Mouse (Mus musculus) midbrain, embryonic 11.5 days (tissue): ENCODE measurements around the gene Fryl. TPM values are rescaled to one million over a fixed set of nuclear protein-coding genes. Genes with fewer than 3 reads are reported as not detected.

Source experiments
- ATAC-seq: fragments of 200-750 bp; cut with Nextera tagmentation; 2 replicates; pipeline ENCODE4 v1.8.0; 2017; ENCODE audit warnings: moderate TSS enrichment, moderate library complexity; ENCODE audit not compliant: low FRiP score
- DNase-seq: peaks from one replicate; pipeline ENCODE4 v3.0.0; 2015; ENCODE audit warnings: low spot score; ENCODE audit errors: missing footprints
- H3K27ac ChIP-seq: fragments of 300-500 bp; sonication (generic); 2 replicates; pipeline ENCODE4 v1.5.1; 2014; ENCODE audit warnings: low read depth, low read length
- H3K27me3 ChIP-seq: fragments of 300-500 bp; sonication (generic); 2 replicates; pipeline ENCODE4 v1.6.1; 2014; ENCODE audit warnings: mild to moderate bottlenecking, low read length, moderate library complexity, mixed read lengths; ENCODE audit not compliant: control insufficient read depth, insufficient read depth
- H3K36me3 ChIP-seq: fragments of 300-500 bp; sonication (generic); 2 replicates; pipeline ENCODE4 v1.6.1; 2014; ENCODE audit warnings: mild to moderate bottlenecking, low read length, moderate library complexity, mixed read lengths; ENCODE audit not compliant: control insufficient read depth, insufficient read depth
- H3K4me1 ChIP-seq: fragments of 300-500 bp; sonication (generic); 2 replicates; pipeline ENCODE4 v1.6.1; 2014; ENCODE audit warnings: low read length; ENCODE audit not compliant: control insufficient read depth, insufficient read depth
- H3K4me2 ChIP-seq: fragments of 300-500 bp; sonication (generic); 2 replicates; pipeline ENCODE4 v1.6.1; 2014; ENCODE audit warnings: mild to moderate bottlenecking, moderate library complexity
- H3K4me3 ChIP-seq: fragments of 300-500 bp; sonication (generic); 2 replicates; pipeline ENCODE4 v1.5.1; 2014; ENCODE audit warnings: low read depth, low read length
- H3K9ac ChIP-seq: fragments of 300-500 bp; sonication (generic); 2 replicates; pipeline ENCODE4 v1.6.1; 2014; ENCODE audit warnings: low read length
- H3K9me3 ChIP-seq: fragments of 300-500 bp; sonication (generic); 2 replicates; pipeline ENCODE4 v1.6.1; 2016; ENCODE audit warnings: low read length; ENCODE audit not compliant: control insufficient read depth
- WGBS: fragments of 180-500 bp; shearing (Covaris S2); extraction: QIAGEN DNeasy Blood & Tissue Kit; methylation state at CpG from one replicate; pipeline ENCODE4 v1.1.7; 2014; 5-methylcytosine and 5-hydroxymethylcytosine counted together
- polyA plus RNA-seq: library from polyadenylated mRNA; unstranded; fragments of >200 nt; fragmentation: Nextera tagmentation; extraction: Ambion mirVana; gene quantifications from 2 replicates; pipeline ENCODE4 v1.2.1, GENCODE M21; 2014

Fryl gene
- 39.0 and 42.5 TPM in 2 replicates for polyA plus RNA-seq

DNA sequence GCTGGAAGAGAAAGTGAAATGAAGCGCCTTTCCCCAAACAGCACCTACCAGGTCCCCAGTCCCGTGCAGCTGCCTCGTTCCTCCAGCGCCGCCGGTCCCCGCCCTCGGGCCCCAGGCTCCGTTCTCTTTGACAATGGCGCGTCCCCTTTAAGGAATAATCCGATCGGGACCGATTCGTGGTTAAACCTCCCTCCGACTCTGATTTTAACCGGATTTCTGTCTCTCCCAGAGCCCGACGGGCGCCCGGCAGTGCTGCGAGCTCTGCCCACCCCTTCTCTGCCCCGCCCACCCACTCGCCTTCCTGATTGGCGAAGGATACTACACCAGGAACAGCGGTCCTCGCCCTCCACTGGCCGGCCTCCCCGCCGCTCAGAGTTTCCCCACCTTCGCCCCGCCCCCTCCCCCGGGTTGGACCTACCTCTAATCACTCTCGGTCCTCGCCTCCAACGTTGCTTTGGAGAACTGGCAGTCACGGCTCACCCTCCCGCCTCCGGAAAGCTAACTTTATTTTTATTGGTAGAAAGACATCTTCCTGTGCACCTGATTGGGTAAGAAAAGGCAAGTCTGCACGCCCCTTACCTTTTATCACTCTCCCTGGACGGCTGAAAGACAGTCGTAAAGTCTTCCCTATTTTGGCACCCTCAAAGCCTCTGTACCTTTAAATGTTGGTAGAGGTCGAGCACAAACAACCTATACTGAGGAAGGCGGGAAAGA is at the start of gene Fryl:
Gene Fryl (minus strand): TSS at position 268 of the 714 bp plus-strand sequence.
- Histone ChIP-seq H3K4me1 (peaks cover 8% of the 10 kb centered on the region), H3K27ac (peak within 1 kb of the TSS; percentile 94), H3K4me2 (peak within 1 kb of the TSS; percentile 67), H3K4me3 (peak within 1 kb of the TSS; percentile 92), H3K36me3 (no peaks in the 10 kb centered on the region), H3K9me3 (no peaks in the 10 kb centered on the region), H3K27me3 (0 out of 2 replicates have a peak, but pooled peaks cover 2% of the 10 kb centered on the region), H3K9ac (peak within 1 kb of the TSS; percentile 93)
- ATAC-seq (peak; percentile 99), DNase-seq (peak; percentile 99)
- WGBS: under 1% methylated on average over 44 of the region's 44 CpGs

DNA sequence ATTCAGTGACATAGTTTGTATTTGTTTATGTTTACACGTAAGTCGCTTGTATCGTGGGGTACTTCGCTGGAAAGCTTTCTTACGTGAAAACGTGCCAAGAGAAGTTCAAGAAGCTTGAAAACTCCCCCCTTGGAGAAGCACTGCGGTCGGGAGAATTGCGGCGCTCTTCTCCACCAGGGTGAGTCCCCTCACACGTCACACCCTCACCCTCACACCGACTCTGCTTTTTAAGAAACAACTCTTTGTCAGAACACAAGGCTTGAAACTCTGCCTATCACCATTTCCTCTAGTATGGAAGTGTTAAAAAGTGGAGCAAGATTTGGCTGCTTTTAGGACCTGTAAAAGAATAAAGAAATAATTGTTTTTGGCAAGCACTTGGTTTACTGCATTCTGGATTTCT is 48.1 kb upstream of the Fryl start:
- ATAC-seq (no peak), DNase-seq (peak; percentile 77)
- Histone ChIP-seq H3K27ac (no peak overlapping the region), H3K4me3 (no peak overlapping the region), H3K27me3 (no peaks in the 10 kb centered on the region), H3K9me3 (no peaks in the 10 kb centered on the region), H3K9ac (no peak overlapping the region), H3K36me3 (peaks cover 24% of the 10 kb centered on the region), H3K4me2 (no peak overlapping the region), H3K4me1 (no peaks in the 10 kb centered on the region)
- WGBS: 87% methylated on average over 12 of the region's 12 CpGs

DNA sequence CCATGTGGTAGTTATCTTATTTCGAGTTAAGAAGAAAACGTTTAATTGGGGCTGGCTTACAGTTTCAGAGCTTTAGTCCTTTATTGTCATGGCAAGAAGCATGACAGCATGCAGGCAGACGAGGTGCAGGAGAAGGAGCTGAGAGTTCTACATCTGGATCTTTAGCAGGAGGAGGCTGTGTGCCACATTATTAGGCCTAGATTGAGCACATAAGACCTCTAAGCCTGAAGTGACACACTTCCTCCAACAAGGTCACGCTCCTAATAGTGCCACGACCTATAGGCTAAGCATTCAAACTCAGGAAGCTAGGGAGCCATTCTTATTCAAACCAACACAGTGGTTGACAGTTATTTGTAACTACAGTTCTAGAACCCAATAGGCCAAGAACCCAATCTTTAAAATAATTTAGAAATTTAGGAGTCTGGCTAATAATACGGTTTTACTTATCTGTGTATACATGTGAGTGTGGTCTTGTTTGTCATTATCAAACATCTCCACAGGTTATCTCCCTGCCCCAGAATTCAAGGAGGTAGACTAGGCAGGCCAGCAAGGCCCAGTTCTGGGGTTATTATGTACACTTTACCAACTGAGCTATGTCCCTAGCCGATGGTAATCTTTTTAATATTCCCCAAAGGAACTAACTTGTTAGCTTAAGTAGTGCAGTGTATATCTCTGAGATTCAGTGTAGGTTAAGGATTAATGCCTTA is 45.3 kb upstream of the Fryl start:
- ATAC-seq: no peak
- 93% methylated on average over 7 of the region's 7 CpGs for WGBS

DNA sequence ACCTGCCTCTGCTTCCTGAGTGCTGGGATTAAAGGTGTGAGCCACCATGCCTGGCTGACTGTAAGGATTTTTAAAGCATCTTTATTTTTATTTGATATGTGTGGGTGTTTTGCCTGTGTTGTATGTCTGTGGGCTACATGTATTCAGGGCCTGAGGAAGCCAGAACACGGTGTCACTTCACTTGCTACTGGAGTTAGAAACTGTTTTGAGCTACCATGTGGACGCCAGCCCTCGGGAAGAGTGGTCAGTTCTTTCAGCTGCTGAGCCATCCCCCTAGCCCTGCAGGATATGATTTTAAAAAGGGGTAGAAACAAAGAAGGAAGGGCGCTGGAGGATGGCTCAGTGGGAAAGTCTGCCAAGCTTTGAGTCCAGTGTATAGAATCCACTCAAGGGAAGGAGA is 39.5 kb upstream of the Fryl start:
- H3K27ac ChIP-seq: no peak overlapping the region
- no peak overlapping the region for H3K9ac ChIP-seq
- H3K4me2 ChIP-seq: no peak overlapping the region
- no peaks in the 10 kb centered on the region for H3K9me3 ChIP-seq
- no peak overlapping the region for H3K4me3 ChIP-seq
- ATAC-seq (no peak), DNase-seq (no peak)
- 90% methylated on average over 4 of the region's 4 CpGs for WGBS
- peaks cover 5% of the 10 kb centered on the region for H3K4me1 ChIP-seq
- H3K27me3 ChIP-seq: no peaks in the 10 kb centered on the region
- no peaks in the 10 kb centered on the region for H3K36me3 ChIP-seq

More for the DNA sequence above, 45.3 kb upstream of the Fryl start:
- peaks cover 19% of the 10 kb centered on the region for H3K36me3 ChIP-seq
- H3K4me1 ChIP-seq: no peaks in the 10 kb centered on the region
- H3K9ac ChIP-seq: no peak overlapping the region
- no peak overlapping the region for H3K27ac ChIP-seq
- H3K27me3 ChIP-seq: no peaks in the 10 kb centered on the region
- no peaks in the 10 kb centered on the region for H3K9me3 ChIP-seq
- no peak overlapping the region for H3K4me2 ChIP-seq
- DNase-seq: no peak
- H3K4me3 ChIP-seq: no peak overlapping the region

DNA sequence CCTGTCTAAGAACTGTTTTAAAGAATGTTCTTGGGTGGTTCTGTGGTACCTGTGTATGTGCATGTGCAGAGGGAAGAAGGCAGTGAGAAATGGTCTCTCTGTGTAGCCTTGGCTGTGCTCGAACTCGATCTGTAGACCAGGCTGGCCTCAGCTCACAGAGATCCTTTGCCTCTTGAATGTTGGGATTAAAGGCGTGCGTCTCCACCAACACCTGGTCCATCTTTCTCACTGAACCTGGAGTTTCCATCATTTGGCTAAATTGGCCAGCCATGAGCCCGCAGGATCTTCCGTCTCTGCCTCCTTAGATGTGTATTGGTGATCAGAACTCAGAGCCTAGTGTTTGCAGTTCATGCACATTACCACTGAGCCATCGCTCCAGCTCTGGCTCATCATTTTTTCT is 38.6 kb upstream of the Fryl start:
- H3K27ac ChIP-seq: no peak overlapping the region
- H3K27me3 ChIP-seq: no peaks in the 10 kb centered on the region
- WGBS: 96% methylated on average over 7 of the region's 7 CpGs
- no peak overlapping the region for H3K4me3 ChIP-seq
- no peak overlapping the region for H3K4me2 ChIP-seq
- no peak overlapping the region for H3K9ac ChIP-seq
- DNase-seq (peak; percentile 23), ATAC-seq (no peak)
- no peaks in the 10 kb centered on the region for H3K36me3 ChIP-seq
- H3K9me3 ChIP-seq: no peaks in the 10 kb centered on the region
- peaks cover 5% of the 10 kb centered on the region for H3K4me1 ChIP-seq

DNA sequence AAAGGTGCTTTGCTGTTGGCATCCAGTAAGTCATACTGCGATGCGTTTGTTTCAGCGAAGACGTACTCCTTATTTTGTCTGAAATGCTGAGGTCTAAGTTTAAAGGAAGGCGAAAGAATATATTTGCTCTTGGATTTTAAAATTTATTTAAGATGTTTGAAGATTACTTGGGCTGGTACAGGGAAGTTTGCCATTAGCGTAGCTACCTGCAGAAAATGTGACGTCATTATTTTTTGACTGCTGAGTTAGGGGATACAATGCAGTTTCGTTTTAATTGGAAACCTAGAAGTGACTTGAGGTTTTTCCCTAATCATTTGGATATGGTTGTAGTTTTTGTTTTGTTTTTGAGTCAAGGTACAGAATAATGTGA is 37.0 kb upstream of the Fryl start:
- no peaks in the 10 kb centered on the region for H3K27me3 ChIP-seq
- H3K4me1 ChIP-seq: peaks cover 5% of the 10 kb centered on the region
- H3K9me3 ChIP-seq: no peaks in the 10 kb centered on the region
- DNase-seq (no peak), ATAC-seq (no peak)
- no peaks in the 10 kb centered on the region for H3K36me3 ChIP-seq
- peak overlapping the region; percentile 85 for H3K9ac ChIP-seq
- peak overlapping the region; percentile 70 for H3K4me3 ChIP-seq
- 18% methylated on average over 8 of the region's 8 CpGs for WGBS
- peak overlapping the region; percentile 78 for H3K4me2 ChIP-seq
- H3K27ac ChIP-seq: no peak overlapping the region

DNA sequence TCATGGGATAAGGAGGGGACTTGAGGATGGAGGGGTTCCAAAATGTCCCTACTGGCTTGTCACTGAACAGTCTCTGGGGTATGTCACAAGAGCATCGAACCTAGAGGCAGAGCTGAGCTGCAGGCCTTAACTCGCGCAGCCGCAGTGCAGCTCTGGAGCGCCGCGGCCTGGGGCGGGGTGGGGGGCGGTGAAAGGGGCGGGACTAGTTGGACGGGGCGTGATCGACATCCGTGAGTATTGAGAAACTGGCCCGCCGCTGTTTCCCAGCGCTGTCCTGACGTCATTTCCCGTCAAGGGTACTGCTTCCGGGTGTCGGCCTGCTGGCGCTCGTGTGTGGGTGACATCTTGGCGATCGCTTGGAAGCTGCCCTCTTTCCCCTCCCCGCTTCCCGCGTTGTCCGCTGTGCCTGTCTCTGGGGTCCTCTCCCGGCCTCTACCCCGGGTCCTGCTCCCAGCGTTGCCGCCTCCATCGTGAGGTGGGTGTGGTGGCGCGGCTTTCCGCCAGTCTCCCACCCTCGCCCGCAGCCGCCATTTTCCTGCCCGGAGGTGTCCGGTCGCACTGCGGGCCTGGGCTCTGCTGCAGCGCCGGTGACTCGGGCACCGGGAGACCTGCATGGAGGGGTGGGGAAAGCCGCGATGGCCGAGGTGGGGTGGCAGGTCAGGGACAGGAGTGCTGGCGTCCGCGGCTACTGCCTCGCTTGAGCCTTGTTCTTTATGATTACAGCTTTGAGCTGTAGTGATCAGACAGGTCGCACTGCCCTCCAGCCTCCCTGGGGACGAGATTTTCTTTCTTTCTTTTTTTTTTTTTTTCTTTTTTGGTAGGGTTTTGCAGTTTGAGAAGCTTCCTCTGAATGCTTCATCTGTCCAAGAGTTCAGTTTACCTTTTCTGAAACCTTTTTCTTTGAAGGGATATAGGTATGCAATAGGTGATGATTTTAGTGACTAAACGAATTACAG is 36.4 kb upstream of the Fryl start, which contains the start of gene Ociad1:
Gene Ociad1 (plus strand): TSS at position 283 of the 956 bp plus-strand sequence.
- Histone ChIP-seq H3K4me1 (peaks cover 5% of the 10 kb centered on the region), H3K4me3 (peak within 1 kb of the TSS; percentile 70), H3K27ac (peak within 1 kb of the TSS; percentile 77), H3K27me3 (no peaks in the 10 kb centered on the region), H3K36me3 (no peaks in the 10 kb centered on the region), H3K9me3 (no peaks in the 10 kb centered on the region), H3K9ac (peak within 1 kb of the TSS; percentile 85), H3K4me2 (peak within 1 kb of the TSS; percentile 78)
- WGBS: under 1% methylated on average over 56 of the region's 58 CpGs
- DNase-seq: peak; percentile 99
- ATAC-seq: peak; percentile 99

DNA sequence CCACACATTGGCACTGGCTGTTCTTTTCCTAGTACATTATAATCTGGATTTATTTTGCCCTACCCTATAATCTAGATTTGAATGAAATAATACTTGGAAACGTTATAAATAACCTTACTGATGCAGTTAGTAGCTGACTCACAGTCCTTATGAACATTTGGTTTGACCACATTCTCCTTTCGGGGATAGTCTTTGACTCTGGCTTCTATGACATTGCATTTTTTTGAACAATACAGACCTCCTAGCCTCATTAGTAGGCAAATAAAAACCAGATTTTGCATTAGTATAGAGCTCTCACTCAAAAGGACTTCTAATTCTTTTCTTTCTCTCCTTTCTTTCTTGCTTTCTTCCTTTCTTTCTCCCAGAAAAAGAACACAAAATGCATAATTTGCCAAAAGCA is 33.5 kb upstream of the Fryl start:
- H3K9ac ChIP-seq: no peak overlapping the region

More for the DNA sequence above, 33.5 kb upstream of the Fryl start:
- Histone ChIP-seq H3K9me3 (no peaks in the 10 kb centered on the region), H3K27me3 (no peaks in the 10 kb centered on the region), H3K4me2 (no peak overlapping the region), H3K27ac (no peak overlapping the region), H3K36me3 (no peaks in the 10 kb centered on the region), H3K4me3 (no peak overlapping the region), H3K4me1 (peaks cover 5% of the 10 kb centered on the region)
- WGBS: 66% methylated on average over 2 of the region's 2 CpGs
- ATAC-seq (no peak), DNase-seq (no peak)
